Mouse (Mus musculus) heart, adult 2 months (tissue): Measurements from ENCODE around the gene Fancc. TPM values are rescaled to one million over a fixed set of nuclear protein-coding genes. Genes with fewer than 3 reads are reported as not detected.
"Not testable (repeated sequence)": the region's sequence is repeated elsewhere in the genome, so short reads cannot be mapped to it uniquely, and the experiment has no call there.

Experiments
- DNase-seq, 2 experiments: peaks; one replicate each; pipeline ENCODE4 v3.0.0; 2021
- H3K27ac ChIP-seq: fragments of 200-600 bp; 2 replicates; pipeline ENCODE4 v1.8.1; 2022
- H3K27me3 ChIP-seq: fragments of 200-500 bp; 2 replicates; pipeline ENCODE4 v1.6.1; 2012; ENCODE audit warnings: mild to moderate bottlenecking, low read length, inconsistent platforms, mixed read lengths; ENCODE audit not compliant: control insufficient read depth, insufficient read depth
- H3K36me3 ChIP-seq: fragments of 200-500 bp; 2 replicates; pipeline ENCODE4 v1.6.1; 2012; ENCODE audit warnings: low read length, inconsistent platforms; ENCODE audit not compliant: control insufficient read depth, insufficient read depth
- H3K4me1 ChIP-seq: fragments of 200-500 bp; 2 replicates; pipeline ENCODE4 v1.6.1; 2011; ENCODE audit warnings: low read length; ENCODE audit not compliant: control insufficient read depth, insufficient read depth
- H3K4me3 ChIP-seq: fragments of 200-600 bp; 2 replicates; pipeline ENCODE4 v1.8.1; 2022
- H3K79me2 ChIP-seq: fragments of 200-500 bp; replicated peaks from 2 replicates; pipeline ENCODE4 v1.6.1; 2012; ENCODE audit warnings: mild to moderate bottlenecking, inconsistent platforms, low read length, moderate library complexity, mixed read lengths; ENCODE audit not compliant: control insufficient read depth, insufficient read depth
- H3K9ac ChIP-seq: fragments of 200-500 bp; 2 replicates; pipeline ENCODE4 v1.6.1; 2012; ENCODE audit warnings: low read depth, mild to moderate bottlenecking, control low read depth, inconsistent platforms, low read length, mixed read lengths
- CTCF ChIP-seq: fragments of 200-600 bp; IDR thresholded peaks from 2 replicates; pipeline ENCODE4 v1.8.1; 2022; ENCODE audit warnings: antibody characterized with exemption, mild to moderate bottlenecking, moderate library complexity
- EP300 ChIP-seq: fragments of 200-500 bp; IDR thresholded peaks from 2 replicates; pipeline ENCODE4 v1.6.1; 2011; ENCODE audit warnings: low read depth, low read length, control low read depth; ENCODE audit not compliant: insufficient read depth
- POLR2A ChIP-seq: fragments of 200-500 bp; IDR thresholded peaks from 2 replicates; pipeline ENCODE4 v1.6.1; 2011; ENCODE audit warnings: mild to moderate bottlenecking, low read depth, low read length, control low read depth; ENCODE audit not compliant: insufficient read depth
- WGBS: fragments of 180-500 bp; shearing (Covaris S2); methylation state at CpG from one replicate; pipeline ENCODE4 v1.1.7; 2018; 5-methylcytosine and 5-hydroxymethylcytosine counted together
- intact Hi-C: fragments of 180-260 bp; cut with DNase I; formaldehyde crosslinking; loops from one replicate; pipeline ENCODE4 v1.15.1; 2025
- polyA plus RNA-seq: library from polyadenylated mRNA; depleted of rRNA; stranded (reverse); fragments of >200 nt; gene quantifications from 2 replicates; pipeline ENCODE4 v1.2.3, GENCODE M21; 2012
- total RNA-seq, 2 experiments: library from RNA; stranded (reverse); gene quantifications; 2 replicates each; pipeline ENCODE4 v1.2.3; 2021

Fancc gene
- total and polyA plus RNA-seq, 3 experiments, result 3.3 to 3.7 (median 3.6) TPM

GRCm38 (mm10) chr13:63360111-63360885 lies 136.8 kb downstream of the Fancc start:
- intact Hi-C loops, result loop anchor here (10.0 kb wide), 1 partner anchor 675 kb away; no protein-coding TSS in a partner anchor
- H3K4me1 ChIP-seq, result no peaks in the 10 kb centered on the region

GRCm38 (mm10) chr13:63359393-63359792 lies 137.7 kb downstream of the Fancc start:
- TF ChIP-seq POLR2A (no peak), CTCF (no peak), EP300 (no peak)
- WGBS, result 93% methylated on average over 4 of the region's 4 CpGs
- Histone ChIP-seq H3K4me1 (no peaks in the 10 kb centered on the region), H3K36me3 (no peaks in the 10 kb centered on the region), H3K27me3 (no peaks in the 10 kb centered on the region), H3K4me3 (no peak overlapping the region), H3K27ac (no peak overlapping the region), H3K9ac (no peak overlapping the region), H3K79me2 (no peaks in the 10 kb centered on the region)
- no peak for DNase-seq
- intact Hi-C loops, result no loop called here

More at GRCm38 (mm10) chr13:63360111-63360885, 136.8 kb downstream of the Fancc start:
- WGBS, result 71% methylated on average over 4 of the region's 4 CpGs
- no peak for DNase-seq
- Histone ChIP-seq H3K27me3 (no peaks in the 10 kb centered on the region), H3K4me3 (no peak overlapping the region), H3K79me2 (no peaks in the 10 kb centered on the region), H3K36me3 (no peaks in the 10 kb centered on the region), H3K27ac (no peak overlapping the region), H3K9ac (no peak overlapping the region)
- TF ChIP-seq CTCF (no peak), EP300 (no peak), POLR2A (no peak)

GRCm38 (mm10) chr13:63356558-63356957 lies 140.5 kb downstream of the Fancc start:
- Histone ChIP-seq H3K9ac (no peak overlapping the region), H3K4me3 (no peak overlapping the region)

GRCm38 (mm10) chr13:63356101-63356500 lies 141.0 kb downstream of the Fancc start:
- WGBS, result 92% methylated on average over 4 of the region's 4 CpGs
- intact Hi-C loops, result loop anchor here (1.0 kb wide), 1 partner anchor 437 kb away; no protein-coding TSS in a partner anchor

More at GRCm38 (mm10) chr13:63356558-63356957, 140.5 kb downstream of the Fancc start:
- H3K4me1 ChIP-seq, result no peaks in the 10 kb centered on the region
- no peaks in the 10 kb centered on the region for H3K27me3 ChIP-seq
- no peak overlapping the region for H3K27ac ChIP-seq
- peak in 1 of 2 experiments; percentile 17 for DNase-seq
- no peak for TF ChIP-seq EP300
- TF ChIP-seq CTCF, result peak; percentile 98
- 34% methylated on average over 3 of the region's 3 CpGs for WGBS
- H3K79me2 ChIP-seq, result no peaks in the 10 kb centered on the region
- H3K36me3 ChIP-seq, result no peaks in the 10 kb centered on the region
- intact Hi-C loops, result loop anchor here (1.0 kb wide), 1 partner anchor 437 kb away; no protein-coding TSS in a partner anchor

GRCm38 (mm10) chr13:63353312-63353711 lies 143.8 kb downstream of the Fancc start:
- H3K36me3 ChIP-seq, H3K27ac ChIP-seq, H3K4me3 ChIP-seq, DNase-seq, intact Hi-C loops, H3K9ac ChIP-seq, H3K4me1 ChIP-seq, H3K79me2 ChIP-seq, H3K27me3 ChIP-seq: not testable (repeated sequence)
- WGBS, result 88% methylated on average over 4 of the region's 4 CpGs

More at GRCm38 (mm10) chr13:63356101-63356500, 141.0 kb downstream of the Fancc start:
- no peaks in the 10 kb centered on the region for H3K27me3 ChIP-seq
- no peaks in the 10 kb centered on the region for H3K4me1 ChIP-seq
- no peak for DNase-seq
- H3K36me3 ChIP-seq, result no peaks in the 10 kb centered on the region
- no peak overlapping the region for H3K27ac ChIP-seq
- TF ChIP-seq POLR2A, result no peak
- TF ChIP-seq CTCF, result no peak
- TF ChIP-seq EP300, result no peak
- H3K9ac ChIP-seq, result no peak overlapping the region
- no peaks in the 10 kb centered on the region for H3K79me2 ChIP-seq
- no peak overlapping the region for H3K4me3 ChIP-seq

- no peak overlapping the region for H3K27ac ChIP-seq
- H3K9ac ChIP-seq, result no peak overlapping the region
- no peak for DNase-seq
- H3K27me3 ChIP-seq, result no peaks in the 10 kb centered on the region
- intact Hi-C loops, result no loop called here
- 78% methylated on average over 4 of the region's 4 CpGs for WGBS
- H3K4me3 ChIP-seq, result no peak overlapping the region
- TF ChIP-seq CTCF, result no peak
- no peak for TF ChIP-seq EP300
- no peak for TF ChIP-seq POLR2A
- H3K4me1 ChIP-seq, result no peaks in the 10 kb centered on the region
- H3K36me3 ChIP-seq, result no peaks in the 10 kb centered on the region
- no peaks in the 10 kb centered on the region for H3K79me2 ChIP-seq
Measured at GRCm38 (mm10) chr13:63350076-63350475, 147.0 kb downstream of the Fancc start.
